In genomic region chr3:117865621-117866020, GRCm38 (mm10) we compare ENCODE assay signal across 12 mouse cellular contexts.
"Had no signal": no experiment of that assay in that cellular context is flagged by ENCODE, and none has a peak within 500 bp of the region (broad histone marks: within the 10 kb centered on the region; RNA-seq: fewer than 3 reads in every experiment).

No protein-coding gene starts in this region.

- H3K27ac ChIP-seq: hindbrain, embryonic 15.5 days; kidney, postnatal 0 days; left cerebral cortex, adult 2 months; limb, embryonic 10.5 days; liver, embryonic 15.5 days; neural tube, embryonic 13.5 days had no signal

- H3K36me3 ChIP-seq: hindbrain, embryonic 15.5 days; limb, embryonic 10.5 days; liver, embryonic 15.5 days; neural tube, embryonic 13.5 days had no signal

- H3K4me2 ChIP-seq: hindbrain, embryonic 15.5 days; liver, embryonic 11.5 days; liver, embryonic 15.5 days; lung, embryonic 14.5 days; neural tube, embryonic 13.5 days had no signal

- DNase-seq: lung, embryonic 14.5 days; lung, postnatal 10 days; midbrain, embryonic 14.5 days; retina, postnatal 1 day; thymus, postnatal 4 days had no signal

- H3K4me3 ChIP-seq: hindbrain, embryonic 15.5 days; left cerebral cortex, adult 2 months; limb, embryonic 10.5 days; liver, embryonic 15.5 days; neural tube, embryonic 13.5 days had no signal

- H3K9me3 ChIP-seq: hindbrain, embryonic 15.5 days; limb, embryonic 10.5 days; liver, embryonic 15.5 days; neural tube, embryonic 13.5 days had no signal

- H3K9ac ChIP-seq: hindbrain, embryonic 15.5 days; liver, embryonic 15.5 days; lung, embryonic 14.5 days; neural tube, embryonic 13.5 days had no signal

- H3K27me3 ChIP-seq: hindbrain, embryonic 15.5 days; liver, embryonic 15.5 days; neural tube, embryonic 13.5 days had no signal

- H3K4me1 ChIP-seq: liver, embryonic 15.5 days had no signal
